Mouse (Mus musculus) lung, embryonic 14.5 days (tissue): ENCODE measurements around the gene Foxf1. TPM values are rescaled to one million over a fixed set of nuclear protein-coding genes. Genes with fewer than 3 reads are reported as not detected.

ENCODE experiments used
- ATAC-seq: fragments of 200-750 bp; cut with Nextera tagmentation; 2 replicates; pipeline ENCODE4 v1.8.0; 2017; ENCODE audit warnings: mild to moderate bottlenecking, moderate TSS enrichment, moderate library complexity; ENCODE audit not compliant: insufficient read depth
- DNase-seq: peaks from one replicate; pipeline ENCODE4 v3.0.0-alpha.2; 2015
- H3K27ac ChIP-seq: fragments of 300-500 bp; sonication (generic); 2 replicates; pipeline ENCODE4 v1.5.1; 2014; ENCODE audit warnings: low read depth, mild to moderate bottlenecking, moderate library complexity
- H3K27me3 ChIP-seq: fragments of 300-500 bp; sonication (generic); 2 replicates; pipeline ENCODE4 v1.6.1; 2014; ENCODE audit warnings: low read length, control low read depth; ENCODE audit not compliant: insufficient read depth
- H3K36me3 ChIP-seq: fragments of 300-500 bp; sonication (generic); 2 replicates; pipeline ENCODE4 v1.6.1; 2014; ENCODE audit warnings: control low read depth; ENCODE audit not compliant: insufficient read depth
- H3K4me1 ChIP-seq: fragments of 300-500 bp; sonication (generic); 2 replicates; pipeline ENCODE4 v1.6.1; 2014; ENCODE audit warnings: antibody characterized with exemption, control low read depth; ENCODE audit not compliant: insufficient read depth
- H3K4me2 ChIP-seq: fragments of 300-500 bp; sonication (generic); 2 replicates; pipeline ENCODE4 v1.6.1; 2014; ENCODE audit warnings: mild to moderate bottlenecking
- H3K4me3 ChIP-seq: fragments of 300-500 bp; sonication (generic); 2 replicates; pipeline ENCODE4 v1.5.1; 2014; ENCODE audit warnings: low read depth, low read length
- H3K9ac ChIP-seq: fragments of 300-500 bp; sonication (generic); 2 replicates; pipeline ENCODE4 v1.6.1; 2014
- H3K9me3 ChIP-seq: fragments of 300-500 bp; sonication (generic); 2 replicates; pipeline ENCODE4 v1.6.1; 2016; ENCODE audit warnings: low read depth, low read length, control low read depth
- CTCF ChIP-seq: IDR thresholded peaks from 2 replicates; pipeline ENCODE4 v1.5.1; 2016; ENCODE audit warnings: antibody characterized with exemption, low read depth
- WGBS: fragments of 180-500 bp; shearing (Covaris S2); extraction: QIAGEN DNeasy Blood & Tissue Kit; methylation state at CpG from one replicate; pipeline ENCODE4 v1.1.7; 2014; 5-methylcytosine and 5-hydroxymethylcytosine counted together
- polyA plus RNA-seq: library from polyadenylated mRNA; unstranded; fragments of >200 nt; fragmentation: Nextera tagmentation; extraction: Ambion mirVana; gene quantifications from 2 replicates; pipeline ENCODE4 v1.2.1, GENCODE M21; 2014

The Foxf1 gene
- polyA plus RNA-seq, 1 experiment from 2014 or later: 180 TPM

GRCm38 (mm10) chr8:121120456-121121419 lies 36.6 kb downstream of the Foxf1 start:
- Histone ChIP-seq H3K4me2 (peak overlapping the region; percentile 97), H3K36me3 (no peaks in the 10 kb centered on the region), H3K9me3 (no peaks in the 10 kb centered on the region; the same call in 1 of the 2 replicates), H3K4me3 (peak overlapping the region; percentile 60; the same call in 1 of the 2 replicates), H3K9ac (peak overlapping the region; percentile 26; the same call in 1 of the 2 replicates), H3K27ac (no peak overlapping the region), H3K4me1 (no peaks in the 10 kb centered on the region), H3K27me3 (peaks cover 94% of the 10 kb centered on the region)
- TF ChIP-seq CTCF: no peak
- ATAC-seq (no peak), DNase-seq (no peak)
- WGBS: 33% methylated on average over 17 of the region's 17 CpGs

DNA sequence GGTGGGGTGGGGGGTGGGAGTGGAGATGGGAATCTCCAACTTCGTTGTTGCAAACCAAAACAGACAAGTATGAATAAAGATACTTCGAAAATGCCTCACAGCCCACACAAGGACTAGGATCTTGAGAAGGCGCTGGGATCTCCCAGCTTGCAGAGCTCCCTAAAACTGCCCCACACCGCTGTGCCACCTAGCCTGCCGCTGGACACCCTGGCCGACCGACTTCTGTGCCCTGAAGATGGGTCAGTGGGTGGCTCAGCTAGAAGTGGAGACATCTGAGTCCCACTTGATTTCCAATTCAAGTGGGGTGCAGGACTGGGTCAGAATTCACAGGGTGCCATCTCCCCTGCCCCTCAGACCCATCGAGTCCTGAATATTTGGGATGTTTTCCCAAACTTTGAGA lies 37.5 kb downstream of the Foxf1 start:
- Histone ChIP-seq H3K36me3 (no peaks in the 10 kb centered on the region), H3K4me2 (no peak overlapping the region), H3K4me3 (no peak overlapping the region), H3K27ac (no peak overlapping the region), H3K9ac (no peak overlapping the region), H3K9me3 (no peaks in the 10 kb centered on the region; the same call in 1 of the 2 replicates), H3K4me1 (no peaks in the 10 kb centered on the region; the same call in 1 of the 2 replicates), H3K27me3 (peaks cover 96% of the 10 kb centered on the region)
- ATAC-seq (no peak), DNase-seq (no peak)
- no peak for TF ChIP-seq CTCF
- WGBS: 41% methylated on average over 8 of the region's 8 CpGs

DNA sequence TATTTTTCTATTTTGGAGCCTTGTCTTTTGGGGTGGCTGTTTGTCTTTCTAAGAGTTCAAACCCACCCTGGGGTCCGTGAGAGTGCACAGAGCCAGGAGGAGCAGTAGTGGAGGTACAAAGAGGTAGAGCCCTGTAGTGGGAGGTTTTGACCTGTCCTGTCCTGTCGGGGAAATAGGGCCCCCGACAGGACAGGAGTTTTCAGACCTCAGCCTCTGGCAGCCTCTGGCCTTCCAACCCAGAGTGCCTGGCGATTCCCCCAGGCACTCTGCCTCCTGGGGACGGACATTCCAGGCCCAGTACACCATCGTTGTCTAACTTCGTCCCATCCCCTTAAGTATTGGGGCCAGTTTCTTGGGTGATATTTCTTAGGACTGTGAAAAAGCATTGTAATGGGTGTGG lies 38.2 kb downstream of the Foxf1 start:
- Histone ChIP-seq H3K27ac (no peak overlapping the region), H3K4me3 (no peak overlapping the region), H3K9ac (no peak overlapping the region), H3K9me3 (no peaks in the 10 kb centered on the region), H3K4me2 (no peak overlapping the region), H3K27me3 (peaks cover 94% of the 10 kb centered on the region), H3K36me3 (no peaks in the 10 kb centered on the region), H3K4me1 (no peaks in the 10 kb centered on the region; the same call in 1 of the 2 replicates)
- WGBS: 43% methylated on average over 7 of the region's 7 CpGs
- ATAC-seq (no peak), DNase-seq (no peak)
- no peak for TF ChIP-seq CTCF

DNA sequence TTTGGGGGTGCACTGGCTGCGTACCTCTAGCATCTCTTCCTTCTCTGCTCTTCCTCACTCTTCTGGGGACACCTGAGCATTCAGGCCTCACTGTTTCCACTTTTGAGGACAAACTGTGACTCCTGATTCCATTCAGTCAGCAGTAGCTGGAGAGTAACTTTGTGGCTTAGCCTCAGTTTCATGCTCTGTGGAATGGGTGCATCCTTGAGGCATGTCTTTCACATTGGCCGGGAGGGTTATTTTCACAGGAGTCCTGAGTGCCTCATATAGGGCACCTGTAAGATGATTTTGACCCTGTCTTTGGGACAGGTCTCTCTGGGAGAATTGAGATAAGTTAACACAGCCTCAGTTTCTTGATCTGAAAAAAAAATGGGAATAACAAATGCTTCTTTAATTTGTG lies 38.9 kb downstream of the Foxf1 start:
- H3K4me2 ChIP-seq: no peak overlapping the region
- no peaks in the 10 kb centered on the region for H3K9me3 ChIP-seq
- no peak overlapping the region for H3K9ac ChIP-seq
- H3K4me3 ChIP-seq: no peak overlapping the region
- no peak for ATAC-seq
- no peaks in the 10 kb centered on the region for H3K36me3 ChIP-seq
- H3K27me3 ChIP-seq: peaks cover 92% of the 10 kb centered on the region
- no peaks in the 10 kb centered on the region; the same call in 1 of the 2 replicates for H3K4me1 ChIP-seq
- TF ChIP-seq CTCF: no peak
- DNase-seq: no peak
- H3K27ac ChIP-seq: no peak overlapping the region
- 81% methylated on average over 2 of the region's 2 CpGs for WGBS

- H3K4me3 ChIP-seq: peak overlapping the region; percentile 36; the same call in 1 of the 2 replicates
- ATAC-seq (no peak; the same call in 1 of the 2 replicates), DNase-seq (no peak)
- TF ChIP-seq CTCF: no peak
- peak overlapping the region; percentile 68 for H3K4me2 ChIP-seq
- no peak overlapping the region; the same call in 1 of the 2 replicates for H3K27ac ChIP-seq
- H3K27me3 ChIP-seq: peaks cover 92% of the 10 kb centered on the region
- WGBS: 8% methylated on average over 17 of the region's 17 CpGs
- no peak overlapping the region for H3K9ac ChIP-seq
- no peaks in the 10 kb centered on the region; the same call in 1 of the 2 replicates for H3K4me1 ChIP-seq
- no peaks in the 10 kb centered on the region for H3K9me3 ChIP-seq
- no peaks in the 10 kb centered on the region for H3K36me3 ChIP-seq
These were observed 40.5 kb downstream of the Foxf1 start for GRCm38 (mm10) chr8:121124547-121125239.

GRCm38 (mm10) chr8:121125311-121125876 lies 41.2 kb downstream of the Foxf1 start:
- Histone ChIP-seq H3K27me3 (peaks cover 92% of the 10 kb centered on the region), H3K9me3 (no peaks in the 10 kb centered on the region), H3K36me3 (no peaks in the 10 kb centered on the region), H3K4me3 (peak overlapping the region; percentile 36), H3K27ac (peak overlapping the region; percentile 71; the same call in 1 of the 2 replicates), H3K9ac (no peak overlapping the region), H3K4me2 (peak overlapping the region; percentile 68), H3K4me1 (no peaks in the 10 kb centered on the region; the same call in 1 of the 2 replicates)
- TF ChIP-seq CTCF: peak; percentile 57
- under 1% methylated on average over 36 of the region's 36 CpGs for WGBS
- peak; percentile 97 for DNase-seq
- ATAC-seq: peak; percentile 74
